Mouse (Mus musculus) CH12.LX (cell line): ENCODE measurements at regions not wholly inside any gene's neighbourhood (a gene's known extent, or its start where the extent isn't known, plus 50 kb on each side); places are given as distances from the start of the nearest gene placed in this dataset.

ENCODE experiments used
- DNase-seq: peaks from one replicate; pipeline ENCODE4 v3.0.0-alpha.2; 2013; ENCODE audit errors: extremely low read depth
- H3K27ac ChIP-seq: 2 replicates; pipeline ENCODE4 v1.5.1; 2012; ENCODE audit warnings: low read depth, mild to moderate bottlenecking, control low read depth, moderate library complexity; ENCODE audit not compliant: insufficient read depth
- H3K27me3 ChIP-seq: replicated peaks from 2 replicates; pipeline ENCODE3; 2012; ENCODE audit warnings: inconsistent platforms
- H3K36me3 ChIP-seq, 2 experiments: replicated peaks in 1 of 2; 2 replicates each; pipeline versions ENCODE3 to v1.6.1; 2012; ENCODE audit warnings: inconsistent platforms in 1 of 2, low read length in 1 of 2, mild to moderate bottlenecking in 1 of 2, mixed read lengths in 1 of 2, moderate library complexity in 1 of 2; ENCODE audit not compliant: control insufficient read depth in 1 of 2, insufficient read depth in 1 of 2
- H3K4me1 ChIP-seq, 2 experiments: 2 replicates each; pipeline ENCODE4 v1.6.1; 2012; ENCODE audit warnings: inconsistent platforms in 1 of 2, moderate library complexity in 1 of 2; ENCODE audit not compliant: insufficient read depth in 2 of 2, control insufficient read depth in 1 of 2
- H3K4me2 ChIP-seq: 2 replicates; pipeline ENCODE4 v1.6.1; 2012; ENCODE audit warnings: low read depth, mild to moderate bottlenecking, control low read depth; ENCODE audit not compliant: poor library complexity, insufficient read depth, severe bottlenecking
- H3K4me3 ChIP-seq, 3 experiments: fragments of 150-350 bp in 1 of 3; sonication (generic) in 1 of 3; replicated peaks in 1 of 3; 2 replicates each; pipeline versions ENCODE3 to v1.5.1; 2011 to 2012; ENCODE audit warnings: low read depth in 2 of 3, low read length in 2 of 3, mild to moderate bottlenecking in 2 of 3, moderate library complexity in 2 of 3, control low read depth in 1 of 3, improper control_type of control experiment in 1 of 3, inconsistent platforms in 1 of 3, mixed read lengths in 1 of 3; ENCODE audit not compliant: poor library complexity in 1 of 3
- H3K79me2 ChIP-seq: replicated peaks from 2 replicates; pipeline ENCODE4 v1.6.1; 2012; ENCODE audit warnings: mild to moderate bottlenecking, moderate library complexity; ENCODE audit not compliant: control insufficient read depth, poor library complexity, insufficient read depth, severe bottlenecking; ENCODE audit errors: extremely low read depth
- H3K9ac ChIP-seq: 2 replicates; pipeline ENCODE4 v1.6.1; 2012; ENCODE audit warnings: low read depth, mild to moderate bottlenecking, control low read depth, moderate library complexity; ENCODE audit not compliant: insufficient read depth
- H3K9me3 ChIP-seq: replicated peaks from 2 replicates; pipeline ENCODE3; 2012; ENCODE audit warnings: low read length, inconsistent platforms, mixed read lengths
- BHLHE40 ChIP-seq: IDR thresholded peaks from 2 replicates; pipeline ENCODE4 v1.6.1; 2011; ENCODE audit warnings: mild to moderate bottlenecking, low read depth, low read length, improper control_type of control experiment
- CHD1 ChIP-seq: IDR thresholded peaks from 2 replicates; pipeline ENCODE4 v1.6.1; 2012; ENCODE audit warnings: low read depth, low read length, improper control_type of control experiment, inconsistent platforms
- CTCF ChIP-seq, 2 experiments: IDR thresholded peaks in 1 of 2; conservative IDR thresholded peaks in 1 of 2; 2 replicates each; pipeline ENCODE4 v1.5.1; 2011 to 2012; ENCODE audit warnings: low read depth in 2 of 2, low read length in 2 of 2, improper control_type of control experiment in 1 of 2, inconsistent platforms in 1 of 2, mild to moderate bottlenecking in 1 of 2, moderate library complexity in 1 of 2
- ELF1 ChIP-seq: IDR thresholded peaks from 2 replicates; pipeline ENCODE4 v1.6.1; 2014; ENCODE audit warnings: low read depth, mild to moderate bottlenecking, inconsistent platforms, low read length, improper control_type of control experiment
- EP300 ChIP-seq: IDR thresholded peaks from 2 replicates; pipeline ENCODE4 v1.6.1; 2011; ENCODE audit warnings: low read length, improper control_type of control experiment
- ETS1 ChIP-seq: conservative IDR thresholded peaks from 2 replicates; pipeline ENCODE4 v1.6.1; 2012; ENCODE audit warnings: low read depth, mild to moderate bottlenecking, inconsistent platforms, low read length, improper control_type of control experiment, moderate library complexity
- HCFC1 ChIP-seq: IDR thresholded peaks from 2 replicates; pipeline ENCODE4 v1.6.1; 2012; ENCODE audit warnings: low read depth, mild to moderate bottlenecking, inconsistent platforms, low read length, improper control_type of control experiment
- JUN ChIP-seq: IDR thresholded peaks from 2 replicates; pipeline ENCODE4 v1.6.1; 2011; ENCODE audit warnings: low read depth, mild to moderate bottlenecking, low read length, improper control_type of control experiment, moderate library complexity; ENCODE audit not compliant: insufficient read depth
- KAT2A ChIP-seq: IDR thresholded peaks from 2 replicates; pipeline ENCODE4 v1.6.1; 2012; ENCODE audit warnings: low read length, improper control_type of control experiment, inconsistent platforms; ENCODE audit not compliant: insufficient replicate concordance
- MAZ ChIP-seq: IDR thresholded peaks from 2 replicates; pipeline ENCODE4 v1.6.1; 2012; ENCODE audit warnings: low read depth, mild to moderate bottlenecking, inconsistent platforms, low read length, improper control_type of control experiment, moderate library complexity
- MXI1 ChIP-seq: IDR thresholded peaks from 2 replicates; pipeline ENCODE4 v1.6.1; 2011; ENCODE audit warnings: mild to moderate bottlenecking, low read depth, low read length, improper control_type of control experiment
- NRF1 ChIP-seq: IDR thresholded peaks from 2 replicates; pipeline ENCODE4 v1.6.1; 2014; ENCODE audit warnings: low read depth, mild to moderate bottlenecking, inconsistent platforms, low read length, improper control_type of control experiment, moderate library complexity
- POLR2AphosphoS2 ChIP-seq: IDR thresholded peaks from 2 replicates; pipeline ENCODE4 v1.6.1; 2011; ENCODE audit warnings: low read depth, low read length, improper control_type of control experiment
- RAD21 ChIP-seq: IDR thresholded peaks from 2 replicates; pipeline ENCODE4 v1.6.1; 2011; ENCODE audit warnings: low read depth, mild to moderate bottlenecking, low read length, improper control_type of control experiment, moderate library complexity
- SIN3A ChIP-seq: IDR thresholded peaks from 2 replicates; pipeline ENCODE4 v1.6.1; 2012; ENCODE audit warnings: low read length, improper control_type of control experiment, inconsistent platforms
- TCF12 ChIP-seq: IDR thresholded peaks from 2 replicates; pipeline ENCODE4 v1.6.1; 2014; ENCODE audit warnings: low read depth, mild to moderate bottlenecking, inconsistent platforms, low read length, improper control_type of control experiment
- ZNF384 ChIP-seq: IDR thresholded peaks from 2 replicates; pipeline ENCODE4 v1.6.1; 2012; ENCODE audit warnings: low read depth, low read length, improper control_type of control experiment, inconsistent platforms
- dilution Hi-C: fragments of 300-500 bp; cut with MboI; formaldehyde crosslinking; loops from 2 replicates; pipeline ENCODE4 v1.14.3; 2020; ENCODE audit warnings: low sequenced_read_pairs; ENCODE audit not compliant: extremely low pct_unique_long_range_greater_than_20kb, extremely low pct_ligation_motif_present
- in situ Hi-C: fragments of 300-500 bp; cut with MboI; formaldehyde crosslinking; loops from 3 replicates; pipeline ENCODE4 v1.14.3; 2019; ENCODE audit warnings: low sequenced_read_pairs, low pct_ligation_motif_present, low pct_unique_long_range_greater_than_20kb, mixed read lengths

DNA sequence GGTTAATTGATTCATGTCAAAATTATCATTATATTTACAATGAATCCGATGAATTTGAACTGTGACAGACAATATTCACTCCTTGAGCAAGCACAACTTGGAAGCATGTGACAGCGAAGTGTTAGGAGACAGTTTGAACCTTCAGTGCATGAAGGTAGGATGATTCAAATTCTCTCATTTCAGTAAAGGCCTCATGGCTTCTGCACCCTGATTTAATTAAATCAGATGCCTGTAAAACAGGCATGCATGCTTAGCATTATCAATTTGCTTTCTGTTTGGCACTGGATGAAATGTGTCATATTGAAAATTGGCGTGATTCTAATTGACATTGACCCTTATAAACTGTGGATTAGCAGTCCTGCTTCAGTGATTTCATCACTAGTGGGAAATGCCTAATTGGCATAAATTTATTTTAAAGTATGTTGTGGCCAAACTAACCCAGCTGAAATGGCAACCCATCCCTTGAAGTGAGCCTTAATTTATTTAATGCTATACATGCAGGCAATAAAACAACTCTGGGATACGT lies 321.2 kb upstream of the Smc2 start:
- Histone ChIP-seq H3K4me2 (no peak overlapping the region), H3K36me3 (no peaks in the 10 kb centered on the region)
- in situ Hi-C loops = no loop called here
- TF ChIP-seq POLR2AphosphoS2 (no peak), ZNF384 (no peak), MAZ (no peak), RAD21 (no peak), BHLHE40 (no peak)
- TF ChIP-seq, all 38 proteins: peak for 0
- H3K9me3 ChIP-seq = no peaks in the 10 kb centered on the region
- DNase-seq = no peak
- no peak overlapping the region for H3K9ac ChIP-seq
- no peaks in the 10 kb centered on the region for H3K27me3 ChIP-seq
- no peak overlapping the region for H3K4me3 ChIP-seq
- no peaks in the 10 kb centered on the region for H3K4me1 ChIP-seq
- H3K27ac ChIP-seq = no peak overlapping the region
- no peaks in the 10 kb centered on the region for H3K79me2 ChIP-seq
- dilution Hi-C loops = no loop called here

DNA sequence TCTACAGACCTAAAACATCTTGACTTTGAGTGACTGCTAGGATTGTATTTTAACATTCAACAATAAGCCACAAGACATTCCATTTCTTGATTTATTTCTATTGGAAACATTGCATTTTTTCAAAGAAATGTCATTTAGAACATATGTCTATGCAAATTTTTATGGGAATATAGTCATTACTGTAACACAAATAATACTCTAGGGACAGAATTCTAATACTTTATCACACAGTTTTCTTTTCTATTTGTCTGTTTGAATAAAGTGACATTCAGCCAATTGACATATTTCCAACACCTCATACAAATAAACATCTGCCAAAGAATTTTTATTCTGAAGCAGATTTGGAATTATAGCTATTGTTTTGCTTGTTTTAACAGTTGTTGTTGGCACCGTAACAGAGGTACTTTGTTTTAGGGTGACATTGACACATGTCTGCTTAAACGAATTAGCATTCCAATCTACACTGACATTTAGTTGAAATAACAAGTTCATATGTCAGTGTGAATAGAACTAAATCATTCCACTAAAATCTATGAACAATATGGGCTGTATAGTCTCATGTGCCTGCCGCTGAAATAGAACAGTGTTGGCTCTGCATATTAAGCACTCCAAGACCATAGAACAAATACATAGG lies 320.5 kb upstream of the Smc2 start:
- H3K79me2 ChIP-seq = no peaks in the 10 kb centered on the region
- H3K27me3 ChIP-seq = no peaks in the 10 kb centered on the region
- H3K4me1 ChIP-seq = no peaks in the 10 kb centered on the region
- no peak overlapping the region for H3K4me3 ChIP-seq
- H3K4me2 ChIP-seq = no peak overlapping the region
- TF ChIP-seq CHD1 (no peak), MXI1 (no peak), MAZ (no peak), CTCF (conservative IDR thresholded peaks at IDR 0.05 in 1 of 2, IDR thresholded peaks at IDR 0.05 in 1 of 2; ENCODE audit: low read depth in 2 of 2, low read length in 2 of 2) (no peak), SIN3A (no peak), NRF1 (no peak), KAT2A (no peak), ELF1 (no peak), EP300 (no peak), ETS1 (no peak), JUN (no peak), TCF12 (no peak), RAD21 (no peak), HCFC1 (no peak), BHLHE40 (no peak)
- in situ Hi-C loops = no loop called here
- H3K9ac ChIP-seq = no peak overlapping the region
- dilution Hi-C loops = no loop called here
- DNase-seq = no peak
- no peaks in the 10 kb centered on the region for H3K9me3 ChIP-seq
- H3K27ac ChIP-seq = no peak overlapping the region
- H3K36me3 ChIP-seq = no peaks in the 10 kb centered on the region
